Mouse (Mus musculus) megakaryocyte progenitor cell, adult 5-6 weeks (primary cell): ENCODE results near the gene Gm3233. TPM values are rescaled to one million over a fixed set of nuclear protein-coding genes. Genes with fewer than 3 reads are reported as not detected.
"Not testable (repeated sequence)": the region's sequence is repeated elsewhere in the genome, so short reads cannot be mapped to it uniquely, and the experiment has no call there.

Experiments
- ATAC-seq: replicated peaks from 2 replicates; pipeline ENCODE4 v1.8.0; 2016; ENCODE audit warnings: mild to moderate bottlenecking, moderate TSS enrichment, inconsistent platforms; ENCODE audit not compliant: poor library complexity
- total RNA-seq, 2 experiments: library from RNA; stranded (forward) in 1 of 2; stranded (reverse) in 1 of 2; fragments of 157-497, 149-512 nt in 1 of 2; fragments of 200-1000 nt in 1 of 2; gene quantifications; 2 replicates each; pipeline versions ENCODE4 v1.2.3 to v1.2.4; 2015 to 2017

Gene Gm3233
- not detected in 2 replicates for total RNA-seq (2015)
- not detected in 2 replicates for total RNA-seq (2017)

DNA sequence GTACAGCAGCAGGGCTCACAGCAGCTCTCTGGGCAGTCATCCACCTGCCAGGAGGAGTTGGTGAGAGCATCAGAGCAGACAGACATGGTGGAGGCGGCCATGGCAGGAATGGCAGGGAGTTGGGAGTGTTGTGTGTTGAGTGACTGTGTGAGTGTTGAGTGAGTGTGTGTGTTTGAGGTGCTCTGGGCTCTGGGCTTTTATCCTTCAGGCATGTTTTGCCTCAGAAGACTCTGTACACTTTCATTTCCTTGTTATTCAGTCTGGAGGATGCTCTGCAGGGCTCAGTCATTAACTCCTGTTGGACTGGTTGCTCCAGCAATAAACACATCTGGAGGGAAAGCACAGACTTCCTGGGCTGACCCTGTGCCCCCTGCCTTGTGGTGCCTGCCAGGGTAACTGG is at the start of gene Gm3233:
Gene Gm3233, minus strand, starts transcription at position 101 of the 400 bp plus-strand sequence.
- not testable (repeated sequence) for ATAC-seq

- ATAC-seq: no peak
Observed at GRCm38 (mm10) chr10:77804095-77804494, 44.6 kb upstream of the Gm3233 start.

DNA sequence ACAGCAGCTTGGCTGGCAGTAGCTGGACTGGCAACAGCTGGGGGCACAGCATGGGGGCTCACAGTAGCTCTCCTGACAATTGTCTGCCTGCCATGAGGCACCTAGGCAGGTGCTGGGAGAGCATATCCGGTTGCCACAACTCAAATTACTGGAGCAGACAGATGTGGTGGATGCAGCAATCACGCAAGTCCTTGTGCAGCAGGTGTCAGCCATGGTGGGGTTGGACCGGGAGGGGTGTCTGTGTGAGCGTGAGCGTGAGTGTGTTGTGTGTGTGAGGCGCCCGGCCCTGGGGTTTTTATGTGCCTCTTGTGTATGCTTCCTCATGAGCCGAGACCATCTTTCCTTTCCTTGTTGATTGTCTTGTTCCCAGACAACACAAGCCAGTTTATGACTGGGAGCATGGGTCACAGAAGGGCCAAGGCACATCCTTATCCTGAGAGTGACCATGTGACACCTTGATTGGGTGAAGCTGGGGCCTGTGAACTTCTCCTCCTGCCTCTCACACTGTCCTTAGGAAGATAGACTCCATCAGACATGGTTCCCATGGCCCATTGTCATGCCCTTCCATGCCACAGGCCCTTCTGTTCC is 39.5 kb upstream of the Gm3233 start, which contains the start of gene Gm19668:
Gene Gm19668, minus strand, starts transcription at position 213 of the 588 bp plus-strand sequence.
- no peak for ATAC-seq

GRCm38 (mm10) chr10:77798164-77798920 is 38.9 kb upstream of the Gm3233 start:
- ATAC-seq: not testable (repeated sequence)

DNA sequence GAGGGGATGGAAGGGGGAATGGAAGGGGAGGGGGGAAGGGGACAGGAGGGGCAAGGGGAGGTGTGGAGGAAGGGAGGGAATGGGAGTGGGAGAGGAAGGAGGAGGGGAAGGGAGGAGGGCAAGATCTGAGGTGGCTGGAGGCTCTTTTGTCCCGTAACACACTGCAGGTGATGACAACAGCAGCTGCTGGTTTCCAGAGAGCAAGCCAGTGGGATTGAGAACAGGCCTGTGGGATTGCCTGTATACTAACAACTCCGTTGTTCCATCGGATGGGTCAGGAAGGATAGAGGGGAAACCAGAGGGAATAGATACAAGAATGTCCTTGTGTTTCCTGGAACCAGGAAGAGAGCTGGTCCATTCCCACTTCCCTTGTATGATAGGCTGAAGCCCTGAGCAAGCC is 38.2 kb upstream of the Gm3233 start:
- no peak for ATAC-seq

DNA sequence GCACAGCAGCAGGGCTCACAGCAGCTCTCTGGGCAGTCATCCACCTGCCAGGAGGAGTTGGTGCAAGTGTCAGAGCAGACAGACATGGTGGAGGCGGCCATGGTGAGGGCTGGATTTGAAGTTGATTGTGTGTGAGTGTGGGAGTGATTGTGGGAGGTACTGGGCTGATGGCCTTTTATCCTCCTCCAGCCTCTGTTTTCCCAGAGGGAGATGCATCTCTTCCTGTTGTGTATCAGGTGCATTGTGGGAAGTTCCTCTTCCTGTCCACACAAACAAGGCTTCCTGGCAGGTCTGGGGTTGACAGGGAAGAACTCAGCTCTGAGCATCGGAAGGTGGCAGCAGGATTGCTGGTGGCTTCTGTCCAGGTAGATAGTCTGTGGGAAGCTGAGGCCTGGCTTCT is 35.5 kb upstream of the Gm3233 start, which contains the start of gene Gm9639:
Gene Gm9639, minus strand, starts transcription at position 101 of the 400 bp plus-strand sequence.
- ATAC-seq: no peak

DNA sequence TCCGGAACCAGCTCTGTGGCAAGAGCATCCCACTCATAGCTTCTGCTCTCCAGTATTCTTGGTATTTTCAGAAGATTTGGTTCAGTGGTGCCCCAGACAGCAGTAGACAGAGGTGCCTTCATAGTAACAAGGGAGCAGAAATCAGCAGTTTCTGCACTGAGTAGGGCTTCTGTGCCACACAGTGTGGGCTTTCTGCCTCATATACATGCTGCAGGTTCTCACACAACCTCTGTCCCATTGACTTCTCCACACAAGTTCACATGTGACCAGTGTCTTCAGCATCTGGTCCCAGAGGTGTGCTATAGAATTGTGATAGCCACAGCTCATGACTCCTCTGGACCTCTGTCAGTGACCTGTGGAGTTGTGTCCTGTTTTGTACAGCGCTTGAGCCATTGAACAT is 29.1 kb upstream of the Gm3233 start:
- no peak for ATAC-seq

DNA sequence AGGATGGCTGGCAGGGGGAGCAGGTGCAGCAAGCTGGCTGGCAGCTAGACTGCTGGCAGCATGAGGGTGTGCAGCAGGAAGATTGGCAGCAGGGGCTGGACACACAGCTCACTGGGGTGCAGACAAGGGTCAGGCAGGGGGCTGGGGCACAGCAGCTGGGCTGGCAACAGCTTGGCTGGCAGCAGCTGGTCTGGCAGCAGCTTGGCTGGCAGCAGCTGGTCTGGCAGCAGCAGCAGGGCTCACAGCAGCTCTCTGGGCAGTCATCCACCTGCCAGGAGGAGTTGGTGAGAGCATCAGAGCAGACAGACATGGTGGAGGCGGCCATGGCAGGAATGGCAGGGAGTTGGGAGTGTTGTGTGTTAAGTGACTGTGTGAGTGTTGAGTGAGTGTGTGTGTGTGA is 28.4 kb upstream of the Gm3233 start, which contains the start of gene Gm7137:
Gene Gm7137, minus strand, starts transcription at position 325 of the 400 bp plus-strand sequence.
- not testable (repeated sequence) for ATAC-seq

GRCm38 (mm10) chr10:77783396-77783795 is 23.9 kb upstream of the Gm3233 start:
- not testable (repeated sequence) for ATAC-seq

DNA sequence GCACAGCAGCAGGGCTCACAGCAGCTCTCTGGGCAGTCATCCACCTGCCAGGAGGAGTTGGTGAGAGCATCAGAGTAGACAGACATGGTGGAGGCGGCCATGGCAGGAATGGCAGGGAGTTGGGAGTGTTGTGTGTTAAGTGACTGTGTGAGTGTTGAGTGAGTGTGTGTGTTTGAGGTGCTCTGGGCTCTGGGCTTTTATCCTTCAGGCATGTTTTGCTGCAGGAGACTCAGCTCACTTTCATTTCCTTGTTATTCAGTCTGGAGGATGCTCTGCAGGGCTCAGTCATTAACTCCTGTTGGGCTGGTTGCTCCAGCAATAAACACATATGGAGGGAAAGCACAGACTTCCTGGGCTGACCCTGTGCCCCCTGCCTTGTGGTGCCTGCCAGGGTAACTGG is 23.0 kb upstream of the Gm3233 start, which contains the start of gene Gm3250:
Gene Gm3250, minus strand, starts transcription at position 101 of the 400 bp plus-strand sequence.
- not testable (repeated sequence) for ATAC-seq

DNA sequence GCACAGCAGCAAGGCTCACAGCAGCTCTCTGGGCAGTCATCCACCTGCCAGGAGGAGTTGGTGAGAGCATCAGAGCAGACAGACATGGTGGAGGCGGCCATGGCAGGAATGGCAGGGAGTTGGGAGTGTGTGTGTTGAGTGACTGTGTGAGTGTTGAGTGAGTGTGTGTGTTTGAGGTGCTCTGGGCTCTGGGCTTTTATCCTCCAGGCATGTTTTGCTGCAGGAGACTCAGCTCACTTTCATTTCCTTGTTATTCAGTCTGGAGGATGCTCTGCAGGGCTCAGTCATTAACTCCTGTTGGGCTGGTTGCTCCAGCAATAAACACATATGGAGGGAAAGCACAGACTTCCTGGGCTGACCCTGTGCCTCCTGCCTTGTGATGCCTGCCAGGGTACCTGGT is 17.4 kb upstream of the Gm3233 start, which contains the start of gene Gm7138:
Gene Gm7138, minus strand, starts transcription at position 101 of the 400 bp plus-strand sequence.
- not testable (repeated sequence) for ATAC-seq

DNA sequence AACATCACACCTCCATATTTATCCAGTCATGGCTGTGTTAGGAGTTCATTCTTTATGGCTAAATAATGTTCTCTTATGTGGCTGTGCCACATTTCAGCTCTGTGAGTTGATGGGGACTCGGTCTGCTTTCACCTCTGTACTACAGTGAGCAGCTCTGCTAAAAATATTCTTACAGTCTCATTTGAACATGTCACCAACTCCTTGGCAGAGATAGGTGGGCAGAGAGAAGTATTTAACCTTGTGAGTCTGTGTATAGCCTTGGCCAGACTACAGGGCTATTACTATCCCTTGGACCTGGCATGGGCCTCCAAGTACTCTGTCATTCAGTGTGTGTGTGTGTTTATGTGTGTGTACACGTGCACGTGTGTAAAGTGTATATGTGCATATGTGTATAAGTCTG is 12.7 kb upstream of the Gm3233 start:
- not testable (repeated sequence) for ATAC-seq

- ATAC-seq: not testable (repeated sequence)
Observed at GRCm38 (mm10) chr10:77771225-77771624, 11.7 kb upstream of the Gm3233 start, which contains the start of gene Gm3238. Gene Gm3238, minus strand, starts transcription at chr10:77771325.

GRCm38 (mm10) chr10:77769727-77770126 is 10.2 kb upstream of the Gm3233 start:
- ATAC-seq: no peak

DNA sequence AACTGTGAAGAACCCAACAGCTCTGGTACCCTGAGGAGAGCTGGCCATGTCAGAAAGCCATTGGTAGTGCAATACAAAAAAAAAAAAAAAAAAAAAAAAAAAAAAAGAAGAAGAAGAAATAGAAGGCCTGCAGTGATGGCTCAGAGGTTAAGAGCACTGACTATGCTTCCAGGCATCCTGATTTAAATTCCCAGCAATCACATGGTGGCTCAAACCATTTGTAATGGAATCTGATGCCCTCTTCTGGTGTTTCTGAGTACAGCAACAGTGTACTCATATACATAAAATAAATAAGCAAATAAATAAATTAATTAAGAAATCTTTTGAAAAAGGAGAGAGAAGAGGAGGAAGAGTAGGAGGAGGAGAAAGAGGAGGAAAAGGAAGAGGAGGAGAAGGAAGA is 6.0 kb downstream of the Gm3233 start:
- no peak for ATAC-seq

DNA sequence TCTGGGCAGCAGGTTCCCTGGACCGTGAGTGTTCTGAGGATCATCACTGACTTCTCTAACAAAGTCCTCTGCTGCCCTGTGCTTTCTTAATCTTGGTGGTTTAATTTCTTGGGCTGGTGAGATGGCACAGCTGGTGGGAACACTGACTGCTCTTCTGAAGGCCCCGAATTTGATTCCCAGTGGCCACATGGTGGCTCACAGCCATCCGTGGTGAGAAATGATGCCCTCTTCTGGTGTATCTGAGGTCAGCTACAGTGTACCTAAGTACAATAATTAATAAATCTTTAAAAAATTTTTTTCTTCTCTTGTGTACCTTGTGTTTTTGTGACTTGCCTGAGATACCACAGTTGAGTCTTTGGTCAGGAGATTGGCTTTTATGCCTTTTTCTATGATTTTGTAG is 7.2 kb downstream of the Gm3233 start:
- 0 out of 2 replicates have a peak, but pooled peaks have one; percentile 23 for ATAC-seq

DNA sequence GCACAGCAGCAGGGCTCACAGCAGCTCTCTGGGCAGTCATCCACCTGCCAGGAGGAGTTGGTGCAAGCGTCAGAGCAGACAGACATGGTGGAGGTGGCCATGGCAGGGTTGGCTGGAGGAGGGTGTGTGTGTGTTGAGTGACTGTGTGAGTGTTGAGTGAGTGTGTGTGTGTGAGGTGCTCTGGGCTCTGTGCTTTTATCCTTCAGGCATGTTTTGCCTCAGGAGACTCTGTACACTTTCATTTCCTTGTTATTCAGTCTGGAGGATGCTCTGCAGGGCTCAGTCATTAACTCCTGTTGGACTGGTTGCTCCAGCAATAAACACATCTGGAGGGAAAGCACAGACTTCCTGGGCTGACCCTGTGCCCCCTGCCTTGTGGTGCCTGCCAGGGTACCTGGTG is 8.2 kb downstream of the Gm3233 start, which contains the start of gene Gm9736:
Gene Gm9736, minus strand, starts transcription at position 101 of the 400 bp plus-strand sequence.
- not testable (repeated sequence) for ATAC-seq

GRCm38 (mm10) chr10:77750686-77751085 is 8.8 kb downstream of the Gm3233 start:
- ATAC-seq: not testable (repeated sequence)

GRCm38 (mm10) chr10:77741924-77742688 is 17.4 kb downstream of the Gm3233 start, which contains the start of gene Gm18596:
Gene Gm18596, minus strand, starts transcription at chr10:77742638.
- not testable (repeated sequence) for ATAC-seq

GRCm38 (mm10) chr10:77738929-77739328 is 20.6 kb downstream of the Gm3233 start:
- no peak for ATAC-seq

GRCm38 (mm10) chr10:77735928-77736327 is 23.6 kb downstream of the Gm3233 start:
- no peak for ATAC-seq
